Comparison of ENCODE assay signal across 18 mouse cellular contexts in the genomic region with DNA sequence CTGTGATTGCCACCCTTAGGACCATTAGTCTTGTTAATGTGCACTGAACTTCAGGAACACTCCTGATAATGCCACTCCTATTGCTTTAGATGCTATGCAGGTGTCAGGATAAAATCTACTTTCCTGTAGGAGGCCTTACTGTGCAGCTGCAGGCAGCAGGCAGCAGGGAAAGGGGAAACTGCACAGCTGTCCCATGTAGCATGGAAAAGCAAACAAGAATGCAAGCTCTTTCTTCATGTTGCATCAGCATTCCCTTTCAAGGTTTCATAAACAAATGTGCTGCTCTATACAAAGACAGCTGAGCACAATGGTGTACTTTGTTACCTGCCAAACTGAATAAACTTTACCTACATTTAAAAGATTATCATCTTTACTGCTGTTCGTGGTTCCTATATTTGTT.
"Had no signal": no experiment of that assay in that cellular context is flagged by ENCODE, and none has a peak within 500 bp of the region (broad histone marks: within the 10 kb centered on the region; RNA-seq: fewer than 3 reads in every experiment).

No protein-coding gene starts in this region.

- H3K9ac ChIP-seq: limb, embryonic 12.5 days; liver, embryonic 13.5 days; neural tube, embryonic 12.5 days had no signal

- H3K27me3 ChIP-seq: limb, embryonic 12.5 days; liver, embryonic 13.5 days; neural tube, embryonic 12.5 days had no signal

- H3K4me2 ChIP-seq: limb, embryonic 12.5 days; liver, embryonic 13.5 days; neural tube, embryonic 12.5 days had no signal

- H3K4me1 ChIP-seq: limb, embryonic 12.5 days; liver, embryonic 13.5 days; midbrain, embryonic 10.5 days; neural tube, embryonic 12.5 days had no signal

- H3K9me3 ChIP-seq: limb, embryonic 12.5 days; liver, embryonic 13.5 days; midbrain, embryonic 10.5 days; neural tube, embryonic 12.5 days had no signal

- H3K36me3 ChIP-seq: limb, embryonic 12.5 days; liver, embryonic 13.5 days; midbrain, embryonic 10.5 days; neural tube, embryonic 12.5 days had no signal

- DNase-seq: kidney, adult 9 months; kidney, postnatal 36 days; layer of hippocampus, adult 9-11 months; layer of hippocampus, postnatal 36 days; liver, embryonic 13.5 days; lung, adult 2 months; lung, postnatal 36 days; midbrain, embryonic 14.5 days; retina, postnatal 1 day; right cerebral cortex, postnatal 4 days; spleen, adult 18-20 months; thymus, adult 18-20 months; thymus, postnatal 14 days had no signal

- ATAC-seq: lung, postnatal 0 days had no signal

- H3K4me3 ChIP-seq: limb, embryonic 12.5 days; liver, embryonic 13.5 days; midbrain, embryonic 10.5 days; neural tube, embryonic 12.5 days had no signal

- H3K27ac ChIP-seq: kidney, postnatal 0 days; limb, embryonic 12.5 days; liver, embryonic 13.5 days; midbrain, embryonic 10.5 days; neural tube, embryonic 12.5 days had no signal
